Mouse (Mus musculus): ENCODE measurements around the gene Ndufv3. TPM values are rescaled to one million over a fixed set of nuclear protein-coding genes. Genes with fewer than 3 reads are reported as not detected.
"Not testable (repeated sequence)": the region's sequence is repeated elsewhere in the genome, so short reads cannot be mapped to it uniquely, and the experiment has no call there.

Ndufv3 gene
- polyA plus RNA-seq, 1 experiment from 2014 or later = 337 TPM

- peaks cover 3% of the 10 kb centered on the region; the same call in 1 of the 2 replicates for H3K4me1 ChIP-seq
- no peaks in the 10 kb centered on the region for H3K9me3 ChIP-seq
- no peak overlapping the region for H3K4me3 ChIP-seq (replicated peaks)
- H3K27me3 ChIP-seq (replicated peaks) = no peaks in the 10 kb centered on the region
- H3K27ac ChIP-seq = peak overlapping the region; percentile 44; the same call in 1 of the 2 replicates
- no peak for ATAC-seq (ENCODE audit: insufficient read depth, low FRiP score, low read depth)
- no peak overlapping the region for H3K4me2 ChIP-seq
- no peak overlapping the region for H3K9ac ChIP-seq
- 52% methylated on average over 4 of the region's 4 CpGs for WGBS
- H3K36me3 ChIP-seq = no peaks in the 10 kb centered on the region
Measured at GRCm38 (mm10) chr17:31540809-31541459, 21.0 kb downstream of the Ndufv3 start.

GRCm38 (mm10) chr17:31541460-31541831, 21.5 kb downstream of the Ndufv3 start:
- WGBS = 32% methylated on average over 6 of the region's 6 CpGs
- Histone ChIP-seq H3K9ac (no peak overlapping the region), H3K36me3 (no peaks in the 10 kb centered on the region), H3K4me2 (no peak overlapping the region), H3K27ac (peak overlapping the region; percentile 44; the same call in 1 of the 2 replicates), H3K27me3 (replicated peaks) (no peaks in the 10 kb centered on the region), H3K9me3 (no peaks in the 10 kb centered on the region), H3K4me1 (0 out of 2 replicates have a peak, but pooled peaks cover 3% of the 10 kb centered on the region), H3K4me3 (replicated peaks) (no peak overlapping the region)
- ATAC-seq (ENCODE audit: insufficient read depth, low FRiP score, low read depth) = no peak

DNA sequence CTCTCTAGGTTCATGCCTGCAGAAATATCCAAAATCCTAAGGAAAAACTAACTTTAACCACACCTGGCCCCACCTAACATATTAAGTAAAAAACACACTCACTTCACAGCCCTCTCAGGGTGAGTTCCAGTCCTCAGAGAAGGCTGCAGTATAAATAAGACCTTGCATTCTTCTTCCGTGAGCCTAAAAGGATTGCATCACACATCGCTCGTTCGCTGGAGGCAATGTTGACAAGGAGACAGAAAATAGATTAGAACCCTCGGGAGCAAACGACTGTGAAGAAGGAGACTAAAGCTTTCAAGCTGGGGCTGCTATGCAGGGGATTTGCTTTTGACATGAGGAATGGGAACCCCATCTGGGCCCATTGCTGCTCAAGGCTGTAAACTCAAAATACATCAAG, 23.7 kb downstream of the Ndufv3 start:
- H3K9ac ChIP-seq = no peak overlapping the region
- no peaks in the 10 kb centered on the region for H3K27me3 ChIP-seq (replicated peaks)
- no peaks in the 10 kb centered on the region for H3K36me3 ChIP-seq
- no peaks in the 10 kb centered on the region for H3K9me3 ChIP-seq
- H3K4me2 ChIP-seq = no peak overlapping the region
- ATAC-seq (ENCODE audit: insufficient read depth, low FRiP score, low read depth) = no peak
- 0 out of 2 replicates have a peak, but pooled peaks cover 3% of the 10 kb centered on the region for H3K4me1 ChIP-seq
- 13% methylated on average over 6 of the region's 6 CpGs for WGBS
- no peak overlapping the region for H3K27ac ChIP-seq
- H3K4me3 ChIP-seq (replicated peaks) = no peak overlapping the region

DNA sequence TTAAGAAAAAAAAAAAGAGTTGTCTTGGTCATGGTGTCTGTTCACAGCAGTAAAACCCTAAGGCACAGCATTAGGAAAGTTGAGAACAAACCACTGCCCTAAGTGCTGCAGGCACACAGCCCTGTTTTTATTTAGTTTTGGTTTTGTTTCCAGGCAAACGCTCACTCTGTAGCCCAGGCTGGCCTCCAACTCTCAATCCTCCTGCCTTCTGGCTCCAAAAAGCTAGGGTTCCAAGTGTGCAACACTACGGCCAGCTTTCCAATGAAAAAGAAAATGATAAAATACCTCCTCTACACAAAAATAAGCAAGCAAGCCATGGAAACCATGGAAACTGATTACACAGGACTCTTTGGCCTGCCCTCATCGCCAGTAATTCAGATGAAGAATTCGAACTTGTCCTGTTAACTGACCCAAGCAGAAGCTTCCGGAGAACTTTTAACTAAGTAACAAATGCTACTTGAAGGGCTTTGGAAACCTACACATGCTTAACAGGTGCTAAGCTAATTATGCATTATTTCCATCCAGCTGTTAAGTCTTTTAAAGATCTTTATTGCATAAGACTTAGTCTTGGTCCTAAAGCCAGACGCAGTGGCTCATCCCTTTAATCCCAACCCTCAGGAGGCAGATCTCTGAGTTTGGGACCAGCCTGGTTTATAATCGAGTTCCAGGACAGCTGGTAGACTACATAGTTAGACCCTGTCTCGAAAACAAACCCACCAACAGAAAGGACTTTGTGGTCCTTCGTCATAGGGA, 26.7 kb downstream of the Ndufv3 start:
- 0 out of 2 replicates have a peak, but pooled peaks cover 1% of the 10 kb centered on the region for H3K4me1 ChIP-seq
- no peak for ATAC-seq (ENCODE audit: insufficient read depth, low FRiP score, low read depth)
- no peaks in the 10 kb centered on the region for H3K27me3 ChIP-seq (replicated peaks)
- no peak overlapping the region for H3K9ac ChIP-seq
- no peak overlapping the region for H3K27ac ChIP-seq
- H3K4me2 ChIP-seq = no peak overlapping the region
- WGBS = 82% methylated on average over 9 of the region's 9 CpGs
- H3K9me3 ChIP-seq = no peaks in the 10 kb centered on the region
- H3K4me3 ChIP-seq (replicated peaks) = no peak overlapping the region
- H3K36me3 ChIP-seq = no peaks in the 10 kb centered on the region

- Histone ChIP-seq H3K27me3 (replicated peaks) (no peaks in the 10 kb centered on the region), H3K36me3 (no peaks in the 10 kb centered on the region), H3K4me2 (no peak overlapping the region), H3K4me1 (no peaks in the 10 kb centered on the region), H3K9me3 (no peaks in the 10 kb centered on the region), H3K27ac (no peak overlapping the region), H3K4me3 (replicated peaks) (no peak overlapping the region), H3K9ac (no peak overlapping the region)
- ATAC-seq (ENCODE audit: insufficient read depth, low FRiP score, low read depth) = no peak
- 67% methylated on average over 3 of the region's 3 CpGs for WGBS
Measured at GRCm38 (mm10) chr17:31547974-31548373, 28.1 kb downstream of the Ndufv3 start.

DNA sequence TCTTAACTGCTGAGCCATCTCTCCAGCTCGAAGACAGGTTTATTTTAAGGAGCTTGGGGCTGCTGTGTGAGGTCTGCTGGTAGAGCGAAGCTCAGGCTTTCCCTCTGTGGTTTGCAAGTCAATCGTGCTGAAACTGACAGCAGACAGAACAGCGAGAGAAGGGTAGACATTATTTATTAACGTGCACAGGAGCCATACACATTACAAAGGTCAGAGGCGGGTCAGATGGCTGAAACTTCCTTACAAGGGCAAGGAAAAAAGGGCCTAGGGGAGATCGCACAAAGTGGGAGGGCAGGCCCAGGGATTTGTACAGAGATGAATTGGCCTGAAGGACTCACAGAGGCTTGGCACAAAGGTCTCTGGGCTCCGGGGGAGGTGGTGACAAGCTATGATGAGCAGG, 29.5 kb downstream of the Ndufv3 start:
- Histone ChIP-seq H3K36me3 (no peaks in the 10 kb centered on the region), H3K4me3 (replicated peaks) (no peak overlapping the region), H3K9me3 (no peaks in the 10 kb centered on the region), H3K4me1 (no peaks in the 10 kb centered on the region), H3K27me3 (replicated peaks) (no peaks in the 10 kb centered on the region), H3K4me2 (no peak overlapping the region), H3K27ac (no peak overlapping the region), H3K9ac (no peak overlapping the region)
- 36% methylated on average over 8 of the region's 8 CpGs for WGBS
- ATAC-seq (ENCODE audit: insufficient read depth, low FRiP score, low read depth) = no peak

GRCm38 (mm10) chr17:31552601-31553000, 32.7 kb downstream of the Ndufv3 start:
- not testable (repeated sequence) for H3K27me3 ChIP-seq (replicated peaks); H3K4me2 ChIP-seq; H3K36me3 ChIP-seq; H3K27ac ChIP-seq; H3K9ac ChIP-seq; ATAC-seq (ENCODE audit: insufficient read depth, low FRiP score, low read depth); H3K4me1 ChIP-seq; H3K4me3 ChIP-seq (replicated peaks); H3K9me3 ChIP-seq
- 95% methylated on average over 23 of the region's 23 CpGs for WGBS

- no peak overlapping the region for H3K9ac ChIP-seq
- peaks cover 11% of the 10 kb centered on the region for H3K4me1 ChIP-seq
- H3K27ac ChIP-seq = no peak overlapping the region
- no peaks in the 10 kb centered on the region for H3K9me3 ChIP-seq
- WGBS = 54% methylated on average over 4 of the region's 4 CpGs
- ATAC-seq (ENCODE audit: insufficient read depth, low FRiP score, low read depth) = no peak
- H3K4me2 ChIP-seq = no peak overlapping the region
- H3K36me3 ChIP-seq = no peaks in the 10 kb centered on the region
- no peak overlapping the region for H3K4me3 ChIP-seq (replicated peaks)
- H3K27me3 ChIP-seq (replicated peaks) = no peaks in the 10 kb centered on the region
Measured at GRCm38 (mm10) chr17:31556253-31556652, 36.3 kb downstream of the Ndufv3 start.

DNA sequence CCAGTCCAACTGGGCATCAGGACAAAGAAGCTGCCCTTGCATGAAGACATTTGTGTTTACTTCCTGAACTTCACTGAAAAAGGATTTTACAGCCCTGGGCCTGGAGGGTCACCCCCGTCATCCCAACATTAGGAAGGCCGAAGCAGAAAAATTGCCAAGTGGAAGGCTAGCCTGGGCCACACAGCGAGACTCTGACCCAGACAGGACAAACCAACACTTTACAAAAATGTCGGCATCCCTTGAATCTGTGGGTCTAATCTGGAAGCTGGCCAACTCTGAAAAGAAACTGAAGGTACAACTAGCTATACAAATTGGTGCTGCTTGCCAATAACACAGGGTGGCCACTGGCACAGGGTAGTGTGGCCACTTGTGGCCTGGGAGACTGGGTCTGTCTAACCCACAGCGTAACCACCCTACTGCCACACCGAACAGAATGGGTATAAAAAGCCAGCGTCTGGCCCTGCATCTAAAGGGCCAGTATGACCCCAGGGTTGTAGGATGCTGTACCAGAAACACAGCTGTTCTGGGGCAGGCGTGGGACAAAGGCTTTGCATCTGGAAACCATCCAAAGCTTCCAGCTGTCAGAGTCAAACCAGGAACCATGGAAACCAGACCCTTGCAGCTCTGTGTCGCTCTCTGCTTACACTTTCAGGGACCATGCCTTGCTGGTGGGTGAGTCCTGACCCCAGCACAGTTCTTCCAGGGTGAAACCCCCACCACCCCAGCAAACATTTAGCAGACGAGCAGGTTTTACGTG, 37.4 kb downstream of the Ndufv3 start:
- H3K9ac ChIP-seq = no peak overlapping the region
- H3K4me2 ChIP-seq = no peak overlapping the region
- H3K4me1 ChIP-seq = peaks cover 11% of the 10 kb centered on the region
- whole genome bisulfite sequencing = 43% methylated on average over 11 of the region's 11 CpGs
- H3K36me3 ChIP-seq = no peaks in the 10 kb centered on the region
- peak overlapping the region; percentile 52 for H3K27ac ChIP-seq
- H3K4me3 ChIP-seq (replicated peaks) = no peak overlapping the region
- ATAC-seq (ENCODE audit: insufficient read depth, low FRiP score, low read depth) = peak; percentile 61; the same call in 1 of the 2 replicates
- no peaks in the 10 kb centered on the region for H3K27me3 ChIP-seq (replicated peaks)
- no peaks in the 10 kb centered on the region for H3K9me3 ChIP-seq

DNA sequence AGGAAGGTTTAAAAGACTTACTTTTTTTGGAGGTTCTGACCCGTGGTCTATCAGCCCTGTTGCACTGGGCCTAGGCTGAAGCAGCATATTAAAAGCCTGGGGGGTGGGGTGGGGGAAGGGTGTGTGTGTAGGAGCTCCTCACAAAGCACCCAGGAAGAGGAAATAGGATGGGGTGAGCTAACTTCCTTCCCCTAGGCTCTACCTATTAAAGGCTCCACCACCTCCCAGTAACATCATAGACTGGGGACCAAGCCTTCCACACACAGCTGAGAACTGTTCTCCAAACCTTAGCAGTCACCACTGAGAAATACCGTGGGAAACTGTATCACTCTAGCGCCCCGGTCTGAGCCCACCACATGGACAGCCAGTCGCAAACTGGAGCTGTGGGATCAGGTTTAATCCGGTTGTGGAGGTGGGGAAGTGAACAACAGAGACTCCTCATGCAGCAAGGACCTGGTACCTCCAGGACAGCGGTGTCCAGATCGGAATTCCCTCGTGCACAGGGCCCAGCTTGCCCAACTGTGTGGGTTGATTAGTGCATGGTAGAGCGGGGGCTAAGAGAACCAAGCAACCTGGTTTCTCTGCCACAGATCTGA, 38.1 kb downstream of the Ndufv3 start:
- Histone ChIP-seq H3K27ac (peak overlapping the region; percentile 52), H3K4me3 (replicated peaks) (no peak overlapping the region), H3K9ac (no peak overlapping the region), H3K4me2 (no peak overlapping the region), H3K36me3 (no peaks in the 10 kb centered on the region), H3K27me3 (replicated peaks) (no peaks in the 10 kb centered on the region), H3K9me3 (no peaks in the 10 kb centered on the region), H3K4me1 (peaks cover 11% of the 10 kb centered on the region)
- no peak; the same call in 1 of the 2 replicates for ATAC-seq (ENCODE audit: insufficient read depth, low FRiP score, low read depth)
- WGBS = 66% methylated on average over 10 of the region's 10 CpGs

DNA sequence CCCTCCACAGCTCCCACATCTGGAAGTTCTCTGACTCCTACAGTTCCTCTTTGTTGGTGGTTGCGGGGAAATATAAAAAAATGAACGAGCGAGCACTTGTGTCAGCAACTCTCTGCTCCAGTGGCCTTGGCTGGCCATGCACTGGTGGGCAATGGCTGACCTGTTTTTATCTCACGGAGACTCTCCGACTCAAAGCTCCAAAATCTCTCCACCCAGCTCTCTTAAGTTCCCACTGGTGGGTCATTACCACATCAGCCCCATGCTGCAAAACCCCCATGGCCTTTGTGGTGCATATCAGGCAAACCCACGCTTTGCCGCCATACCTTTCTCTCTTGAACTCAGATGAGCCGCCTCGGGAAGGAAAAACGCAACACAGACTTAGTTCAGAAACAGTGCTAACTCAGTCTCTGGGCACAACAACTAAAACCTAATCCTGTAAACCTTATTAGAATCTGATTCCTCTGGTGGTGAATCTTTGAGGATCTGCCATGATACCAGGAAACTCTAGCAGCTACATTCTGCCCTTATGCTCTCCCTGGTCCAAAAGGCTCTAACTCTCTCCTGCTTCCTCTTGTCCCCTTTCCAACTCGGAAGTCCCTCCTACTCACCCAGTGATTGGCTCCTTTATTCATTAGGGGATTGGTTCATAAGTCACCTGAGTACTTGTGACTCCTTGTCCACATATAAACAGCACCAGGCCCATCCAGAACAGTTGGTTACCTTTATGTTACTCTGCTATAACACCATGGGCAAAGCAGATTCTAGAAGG, 39.3 kb downstream of the Ndufv3 start:
- no peak overlapping the region for H3K9ac ChIP-seq
- no peak overlapping the region for H3K4me2 ChIP-seq
- no peaks in the 10 kb centered on the region for H3K27me3 ChIP-seq (replicated peaks)
- H3K27ac ChIP-seq = no peak overlapping the region
- ATAC-seq (ENCODE audit: insufficient read depth, low FRiP score, low read depth) = no peak
- peaks cover 17% of the 10 kb centered on the region for H3K4me1 ChIP-seq
- no peak overlapping the region for H3K4me3 ChIP-seq (replicated peaks)
- no peaks in the 10 kb centered on the region for H3K9me3 ChIP-seq
- no peaks in the 10 kb centered on the region for H3K36me3 ChIP-seq
- 84% methylated on average over 11 of the region's 11 CpGs for WGBS
